Mouse (Mus musculus) 416B (cell line): ENCODE measurements at regions not wholly inside any gene's neighbourhood (a gene's known extent, or its start where the extent isn't known, plus 50 kb on each side); places are given as distances from the start of the nearest gene placed in this dataset.

Source experiments
- DNase-seq: peaks from one replicate; pipeline ENCODE4 v3.0.0; 2011; ENCODE audit warnings: low read depth

GRCm38 (mm10) chr6:11796361-11796760, 110.9 kb downstream of the Ndufa4 start:
- peak; percentile 52 for DNase-seq

- DNase-seq = peak; percentile 69
These were observed 113.9 kb downstream of the Ndufa4 start for GRCm38 (mm10) chr6:11793366-11793765.

- no peak for DNase-seq
These were observed 115.1 kb downstream of the Ndufa4 start for GRCm38 (mm10) chr6:11792186-11792585.

- no peak for DNase-seq
These were observed 116.2 kb downstream of the Ndufa4 start for GRCm38 (mm10) chr6:11791056-11791455.

GRCm38 (mm10) chr6:11773992-11774391, 133.3 kb downstream of the Ndufa4 start:
- DNase-seq = peak; percentile 40

- DNase-seq = no peak
These were observed 144.4 kb downstream of the Ndufa4 start for GRCm38 (mm10) chr6:11762912-11763311.

GRCm38 (mm10) chr6:11737667-11738066, 169.6 kb downstream of the Ndufa4 start:
- DNase-seq = no peak

- no peak for DNase-seq
These were observed 176.2 kb downstream of the Ndufa4 start for GRCm38 (mm10) chr6:11731126-11731525.

- no peak for DNase-seq
These were observed 176.6 kb downstream of the Ndufa4 start for GRCm38 (mm10) chr6:11730667-11731066.

- no peak for DNase-seq
These were observed 179.5 kb downstream of the Ndufa4 start for GRCm38 (mm10) chr6:11727806-11728205.

GRCm38 (mm10) chr6:11727370-11727769, 179.9 kb downstream of the Ndufa4 start:
- peak; percentile 6 for DNase-seq

- DNase-seq = no peak
These were observed 183.8 kb downstream of the Ndufa4 start for GRCm38 (mm10) chr6:11723519-11723918.

- no peak for DNase-seq
These were observed 187.0 kb downstream of the Ndufa4 start for GRCm38 (mm10) chr6:11720274-11720673.

- DNase-seq = no peak
These were observed 196.7 kb downstream of the Ndufa4 start for GRCm38 (mm10) chr6:11710581-11710980.

- no peak for DNase-seq
These were observed 197.8 kb downstream of the Ndufa4 start for GRCm38 (mm10) chr6:11709465-11709864.
